Mouse (Mus musculus) cerebellum, adult 9-10 months (tissue): ENCODE measurements around the gene Tex10.
"Not testable (repeated sequence)": the region's sequence is repeated elsewhere in the genome, so short reads cannot be mapped to it uniquely, and the experiment has no call there.

Experiments used
- DNase-seq: peaks from one replicate; pipeline ENCODE4 v3.0.0; 2022

Gene Tex10

DNA sequence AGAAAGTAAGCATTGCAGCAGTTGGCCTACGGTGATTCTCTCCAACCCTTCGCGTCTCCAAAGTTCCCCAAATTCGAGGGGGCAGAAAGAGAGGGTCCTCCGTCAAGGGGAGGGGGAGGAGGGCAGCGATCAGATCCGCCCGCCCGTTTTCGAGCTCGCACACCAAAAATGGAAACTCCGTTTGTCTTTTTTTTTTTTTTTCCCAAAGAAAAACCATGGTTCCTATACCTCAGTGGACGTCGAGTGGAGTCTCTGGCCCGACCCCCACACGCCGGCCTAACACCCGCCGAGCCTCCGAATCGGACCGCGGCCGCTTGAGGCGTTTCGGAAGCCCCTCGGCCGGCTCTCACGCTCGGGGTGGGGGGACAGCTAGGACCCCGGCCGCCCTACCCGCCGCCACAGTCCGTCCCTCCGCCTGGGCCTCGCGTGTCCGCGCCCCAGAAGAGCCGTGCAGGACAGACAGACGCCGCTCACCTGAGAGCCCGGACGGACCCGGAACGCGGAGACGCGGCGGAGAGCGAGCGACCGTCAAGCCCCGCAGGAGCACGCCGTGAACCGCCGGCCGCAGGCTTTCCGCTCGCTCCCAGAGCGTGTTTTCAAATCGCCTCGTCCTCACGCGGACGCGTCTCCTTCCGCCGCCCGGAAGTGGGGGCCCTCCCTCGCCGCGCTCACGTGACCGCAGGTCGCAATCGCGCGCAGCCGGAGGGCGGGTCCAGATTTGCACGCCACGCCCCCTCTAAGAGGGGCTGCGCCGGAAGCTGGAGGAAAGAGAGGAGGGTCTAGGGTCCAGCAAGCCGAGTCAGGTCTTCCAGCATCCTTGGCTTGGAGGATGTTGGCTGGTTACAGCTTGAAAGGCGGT is at the start of gene Tex10:
Gene Tex10, minus strand, starts transcription at position 668 of the 859 bp plus-strand sequence.
- DNase-seq = peak; percentile 81

DNA sequence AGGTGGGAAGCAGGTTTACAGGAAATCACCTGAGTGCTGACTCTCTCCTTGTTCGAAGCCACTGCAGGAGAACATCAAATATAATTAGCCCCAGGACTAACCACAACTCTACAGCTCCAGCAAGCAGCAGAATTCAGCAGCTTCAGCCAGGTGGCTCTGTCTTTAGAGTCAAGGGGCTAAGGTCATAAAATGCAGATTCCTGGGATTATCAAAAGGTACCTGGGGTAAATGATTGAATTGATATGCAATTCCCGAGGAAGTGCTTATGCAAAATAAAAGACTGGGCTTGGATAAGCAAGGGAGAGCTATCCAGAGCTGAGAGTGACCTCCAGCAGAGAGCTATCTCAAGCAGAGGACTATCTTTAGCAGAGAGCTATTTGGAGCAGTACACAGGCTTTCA is 37.6 kb upstream of the Tex10 start:
- no peak for DNase-seq

DNA sequence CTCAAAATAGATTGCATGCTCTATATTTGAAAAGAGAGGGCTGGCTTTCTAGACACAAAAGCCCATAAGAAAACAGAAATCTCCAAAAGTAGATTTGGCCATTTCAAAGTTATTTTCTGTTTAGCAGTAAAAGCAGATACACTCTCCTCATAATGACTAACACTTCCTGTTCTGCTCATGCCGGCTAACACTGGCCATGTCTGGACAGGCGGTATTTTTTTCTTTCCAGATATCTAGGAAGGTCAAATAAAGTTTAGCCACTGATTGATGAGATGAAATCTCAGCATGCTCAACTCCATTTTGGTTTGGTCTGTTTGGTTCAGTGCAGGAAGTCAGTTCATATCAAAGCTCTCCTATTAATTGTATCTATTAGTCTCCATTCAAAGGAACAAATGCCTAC is 19.3 kb upstream of the Tex10 start:
- DNase-seq = no peak

DNA sequence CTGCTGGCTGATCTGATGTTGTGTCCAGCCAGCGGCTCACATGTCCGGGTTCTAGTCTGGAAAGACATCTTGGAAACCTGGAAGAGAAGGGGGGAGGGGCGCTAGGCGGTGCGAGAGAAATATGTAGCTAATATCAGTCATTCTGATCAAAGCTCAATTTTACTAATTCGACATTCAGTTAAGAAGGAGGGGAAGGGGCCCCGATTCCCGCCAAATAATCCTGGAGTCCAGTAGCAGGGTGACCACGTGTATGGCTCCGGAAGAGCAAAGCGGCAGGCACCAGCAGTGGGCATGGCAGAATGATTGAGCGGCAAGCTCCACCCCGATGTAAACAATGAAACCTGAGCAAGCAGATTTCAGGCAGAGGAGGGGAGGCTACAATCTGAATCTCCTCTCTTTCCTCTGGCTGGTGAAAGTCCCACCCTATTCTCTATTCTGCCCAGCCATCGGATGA is 18.1 kb upstream of the Tex10 start:
- no peak for DNase-seq

DNA sequence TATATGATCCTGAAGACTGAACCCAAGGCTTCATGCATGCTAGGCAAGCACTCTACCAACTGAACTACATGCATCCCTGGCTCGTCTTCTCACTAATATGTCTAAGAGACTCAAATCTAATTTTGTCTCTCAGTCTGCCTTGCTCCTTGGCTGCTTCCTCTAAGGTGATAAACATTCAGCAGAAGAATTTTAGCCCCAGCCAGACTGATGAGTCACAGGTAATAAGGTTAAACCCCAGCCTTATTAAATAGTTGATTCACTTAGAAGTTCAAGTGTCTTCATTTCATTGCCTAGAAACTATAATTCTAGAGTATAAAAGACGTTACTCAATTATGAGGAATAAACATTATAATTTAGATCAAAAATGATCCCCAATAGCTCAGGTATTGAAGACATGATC is 15.7 kb upstream of the Tex10 start:
- DNase-seq = no peak

DNA sequence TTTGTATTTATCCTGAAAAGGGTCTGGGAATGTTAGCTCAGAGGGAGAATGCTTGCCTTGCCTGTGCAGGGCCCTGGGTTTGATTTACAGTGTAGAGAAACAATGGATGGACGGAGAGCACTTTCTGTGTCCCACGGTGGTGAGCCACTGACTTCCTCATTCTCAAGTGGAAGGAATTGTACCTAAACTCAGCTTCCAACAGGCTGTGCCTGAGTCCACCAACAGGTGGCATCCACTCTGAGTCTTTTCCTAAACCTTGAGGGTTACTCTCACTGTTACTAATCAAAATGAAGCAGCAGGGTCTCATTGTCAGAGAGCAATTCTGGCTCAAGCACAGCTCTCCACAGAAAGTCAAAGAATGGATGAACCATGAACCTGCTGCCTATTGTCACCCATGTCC is 8.0 kb upstream of the Tex10 start:
- DNase-seq = no peak

DNA sequence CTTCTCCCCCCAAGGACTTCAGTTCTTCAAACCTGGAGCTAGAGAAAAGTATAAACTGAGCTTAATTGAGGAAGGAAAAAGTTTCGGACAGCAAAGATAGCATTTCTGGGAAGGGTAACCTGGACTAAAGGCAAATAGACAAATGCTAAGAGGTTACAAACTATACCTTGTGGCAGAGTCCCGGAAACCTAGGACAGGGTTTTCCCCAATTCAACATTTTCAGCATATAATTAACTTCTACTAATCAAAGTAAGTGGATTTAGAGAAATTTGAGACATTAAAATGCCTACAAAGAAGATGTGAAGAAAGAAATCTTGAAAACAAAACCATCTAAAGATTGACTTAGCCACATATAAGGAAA is 372 bp upstream of the Tex10 start:
- DNase-seq = no peak

DNA sequence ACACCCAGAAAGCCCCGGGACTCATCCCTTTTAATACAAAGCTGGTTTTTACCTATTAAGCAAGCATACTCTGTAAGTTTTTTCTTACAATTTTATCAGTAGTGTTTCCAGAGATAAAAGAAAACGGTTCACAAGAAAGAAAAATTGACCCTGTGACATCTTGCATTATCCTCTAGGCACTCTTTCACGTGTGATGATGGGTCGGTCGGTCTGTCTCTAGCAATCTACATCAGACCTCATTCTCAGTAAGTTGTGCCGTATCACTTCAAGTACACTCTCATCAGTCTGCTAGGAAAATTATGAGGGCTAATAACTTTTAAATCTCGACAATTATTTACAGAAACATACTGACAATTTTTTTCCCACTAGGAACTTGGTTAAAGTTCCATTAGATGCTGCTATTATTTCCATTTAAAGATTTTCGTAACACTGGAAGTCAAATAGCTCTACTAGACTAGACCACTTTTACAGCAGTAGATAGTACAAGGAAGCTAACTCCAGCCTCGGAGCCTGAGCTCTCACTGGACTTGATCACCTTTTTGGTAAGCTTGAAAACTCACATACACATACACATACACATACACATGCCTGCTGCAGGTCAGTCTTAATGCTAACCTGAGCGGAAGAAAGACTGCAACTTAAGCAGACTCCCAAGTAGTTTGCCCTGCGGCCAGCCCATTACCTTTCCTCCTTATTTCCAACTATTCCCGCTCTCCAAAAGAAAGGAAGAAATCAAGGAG is 1.0 kb downstream of the Tex10 start:
- peak; percentile 18 for DNase-seq

DNA sequence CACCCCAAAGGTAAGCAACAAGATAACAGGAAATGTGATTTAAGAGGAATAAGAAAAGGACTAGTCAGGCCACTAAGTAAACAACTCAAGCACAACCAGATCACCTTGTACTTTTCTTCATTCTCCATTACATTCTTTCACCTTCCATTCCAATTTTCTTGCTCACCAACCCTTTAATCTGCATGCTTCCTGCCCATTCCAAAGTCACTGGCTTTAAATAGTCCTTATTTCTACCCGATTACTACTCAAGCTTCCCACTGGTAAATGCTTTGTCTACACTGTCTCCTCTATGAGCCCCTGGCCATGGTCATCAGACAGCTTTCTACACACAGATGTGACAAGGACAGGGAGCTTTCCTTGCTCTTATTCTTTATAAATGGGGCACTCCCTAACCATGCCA is 2.3 kb downstream of the Tex10 start:
- DNase-seq = no peak

DNA sequence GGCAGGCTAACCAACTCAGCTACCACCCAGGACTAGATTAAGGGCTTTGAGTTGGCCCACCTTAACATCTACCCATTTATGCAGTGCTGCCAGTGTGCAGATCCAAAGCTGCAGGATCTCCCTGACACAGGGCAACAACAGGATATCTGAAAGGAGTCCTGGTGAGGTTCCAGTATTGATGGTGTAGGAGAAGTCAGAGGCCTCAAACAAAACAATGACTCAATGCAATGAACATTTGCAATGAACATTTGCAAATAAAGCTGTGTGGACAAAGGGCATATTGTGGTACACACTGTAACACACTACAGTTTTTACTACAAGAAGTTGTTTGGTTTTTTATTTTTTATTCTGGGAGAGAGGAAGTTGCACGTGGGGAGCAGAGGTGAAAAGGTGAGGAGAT is 12.2 kb downstream of the Tex10 start:
- DNase-seq = no peak

DNA sequence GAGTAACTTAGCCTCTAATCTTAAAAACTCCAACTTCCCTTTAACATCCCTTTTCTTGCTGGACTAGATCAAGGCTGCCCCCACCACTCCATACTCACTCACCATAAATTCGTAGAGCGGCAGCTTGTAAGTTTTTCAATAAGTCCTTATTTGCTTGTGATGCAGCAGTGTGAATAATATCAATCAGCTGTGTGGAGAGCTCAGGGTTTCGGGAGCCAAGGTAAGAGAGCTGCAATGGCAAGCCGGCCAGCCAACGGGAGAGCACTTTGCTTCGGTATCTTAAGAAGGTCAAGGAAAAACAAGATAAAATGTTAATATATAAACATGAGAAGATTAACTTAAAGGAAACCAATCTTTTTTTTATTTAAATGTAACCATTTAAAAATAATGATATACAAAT is 14.8 kb downstream of the Tex10 start:
- no peak for DNase-seq

DNA sequence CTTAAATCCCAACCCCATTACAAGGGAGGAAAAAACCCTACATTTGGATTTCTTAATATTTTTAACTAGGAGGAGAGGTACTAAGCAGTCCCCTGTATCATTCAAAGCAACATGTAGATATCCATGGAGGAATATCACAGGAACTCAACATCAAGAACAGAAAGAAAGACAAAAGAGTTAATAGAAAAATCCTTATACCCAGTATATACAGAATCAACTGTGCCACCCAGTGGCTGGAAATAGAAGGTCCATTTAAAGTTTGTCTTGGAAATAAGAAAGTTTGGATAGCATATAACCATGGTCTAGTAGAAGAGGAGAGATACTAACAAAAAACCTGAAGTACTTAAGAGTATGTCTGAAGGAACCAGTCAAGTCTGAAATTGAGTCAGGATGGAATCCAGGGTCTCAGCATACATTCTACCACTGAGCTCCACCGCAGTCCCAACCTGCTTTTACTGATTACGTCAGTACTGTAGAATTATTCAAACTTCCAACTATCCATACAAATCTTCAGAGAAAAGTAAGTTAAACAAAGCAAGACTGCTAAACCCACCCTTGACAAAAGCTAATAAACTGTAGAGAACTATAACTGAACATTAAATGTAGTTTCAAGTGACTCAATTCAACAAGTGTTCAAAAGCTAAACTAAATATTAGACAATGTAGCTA is 19.0 kb downstream of the Tex10 start:
- no peak for DNase-seq

DNA sequence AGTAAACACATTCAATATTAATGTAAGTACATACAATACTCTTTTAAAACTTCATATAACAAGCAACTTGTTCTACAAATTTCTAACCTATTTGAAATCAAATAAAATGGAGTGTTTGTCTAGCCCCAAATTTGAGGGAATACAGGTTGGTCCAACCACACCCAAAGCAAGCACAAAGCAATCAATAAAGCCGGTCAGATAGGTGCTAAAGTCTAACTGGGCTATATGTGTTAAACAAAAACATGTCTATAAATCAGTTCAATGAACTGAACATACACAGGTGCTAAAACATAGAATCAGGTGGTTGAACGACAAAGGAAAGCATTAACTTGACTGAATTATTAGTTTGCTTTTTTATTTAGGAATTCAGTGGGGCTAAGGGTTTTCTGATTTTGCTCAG is 45.2 kb downstream of the Tex10 start:
- no peak for DNase-seq

DNA sequence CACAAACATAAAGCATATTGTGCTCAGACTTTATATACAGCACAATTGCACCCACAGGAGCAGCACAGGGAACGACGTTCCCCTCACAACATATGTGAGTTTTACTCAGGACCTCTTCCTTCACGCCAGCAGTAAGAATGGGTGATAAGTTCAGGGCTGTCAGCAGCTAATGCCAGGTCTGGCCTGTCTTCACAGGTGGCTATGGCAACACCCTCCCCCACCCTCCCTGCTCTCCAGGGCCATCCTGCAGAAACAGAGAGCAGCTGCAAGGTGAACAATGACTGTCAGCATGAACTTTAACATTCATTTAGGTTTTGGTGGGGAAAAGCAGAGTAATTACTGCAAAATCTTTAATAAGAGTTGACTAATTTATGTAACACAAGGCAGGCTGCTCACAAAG is 45.8 kb downstream of the Tex10 start:
- no peak for DNase-seq

DNA sequence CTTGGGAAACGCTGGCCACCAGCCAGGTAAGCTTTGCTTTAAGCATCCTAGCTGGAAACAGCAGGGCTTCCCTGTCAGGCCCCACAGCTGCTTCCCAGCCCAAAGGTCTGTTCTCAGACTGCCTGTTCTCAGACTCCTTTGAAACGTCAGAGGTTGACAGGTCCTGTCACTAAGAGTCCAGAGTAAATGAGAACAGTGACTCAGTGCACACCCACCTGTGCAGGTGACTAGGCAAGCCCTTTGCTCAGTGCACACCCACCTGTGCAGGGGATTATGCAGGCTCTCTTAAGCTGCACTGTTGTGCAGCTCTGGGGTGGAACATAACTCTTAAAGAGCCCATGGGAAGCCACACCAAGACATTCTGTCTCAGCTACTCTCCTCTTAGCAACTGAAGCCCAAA is 49.5 kb downstream of the Tex10 start:
- no peak for DNase-seq

DNA sequence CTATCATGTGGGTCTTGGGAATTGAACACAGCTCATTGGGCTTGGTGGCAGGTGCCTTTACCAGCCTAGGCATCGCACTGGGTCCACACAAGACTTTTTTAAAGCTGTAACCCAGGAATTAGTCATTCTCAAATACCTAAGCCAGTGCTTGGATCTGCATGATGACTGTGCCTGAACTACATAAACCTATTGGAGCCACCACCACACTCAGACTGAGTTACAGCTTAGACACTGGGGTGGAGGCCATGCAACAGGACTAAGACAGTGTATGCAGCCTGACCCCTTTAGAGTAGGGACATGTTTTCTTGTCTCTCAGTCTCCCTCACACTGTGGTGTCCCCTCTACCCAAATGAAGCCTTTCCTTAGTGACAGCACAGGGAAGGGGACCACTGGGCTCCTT is 50.6 kb downstream of the Tex10 start:
- DNase-seq = no peak

DNA sequence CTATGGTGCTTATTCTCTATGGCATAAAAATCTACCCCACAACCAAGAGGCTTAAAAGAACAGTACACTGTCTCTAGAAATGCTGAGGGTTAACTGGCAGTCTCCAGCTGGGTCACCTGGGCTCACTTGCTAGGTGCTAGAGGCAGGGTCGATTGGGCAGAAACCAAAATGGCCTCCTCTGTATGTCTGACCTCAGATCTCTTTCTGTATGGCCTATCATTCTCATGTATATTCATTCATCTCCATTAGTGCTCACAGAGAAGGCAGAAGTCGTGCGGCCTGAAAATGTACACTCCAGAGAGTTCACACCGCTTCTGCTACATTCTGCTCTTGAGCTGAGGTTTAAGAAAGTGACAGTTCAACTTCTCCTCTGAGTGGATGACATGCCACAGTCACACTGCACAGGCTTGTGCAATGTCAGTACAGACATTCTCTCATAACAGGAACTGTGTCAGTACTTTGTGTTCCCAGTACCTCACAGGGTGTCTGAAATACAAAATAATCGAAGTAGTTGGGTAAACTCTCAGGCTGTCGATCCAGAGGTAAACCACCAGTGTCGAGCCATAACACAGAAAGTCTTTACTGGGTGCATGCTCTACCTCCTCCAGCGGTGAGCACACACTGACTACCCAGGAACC is 54.3 kb downstream of the Tex10 start:
- no peak for DNase-seq

DNA sequence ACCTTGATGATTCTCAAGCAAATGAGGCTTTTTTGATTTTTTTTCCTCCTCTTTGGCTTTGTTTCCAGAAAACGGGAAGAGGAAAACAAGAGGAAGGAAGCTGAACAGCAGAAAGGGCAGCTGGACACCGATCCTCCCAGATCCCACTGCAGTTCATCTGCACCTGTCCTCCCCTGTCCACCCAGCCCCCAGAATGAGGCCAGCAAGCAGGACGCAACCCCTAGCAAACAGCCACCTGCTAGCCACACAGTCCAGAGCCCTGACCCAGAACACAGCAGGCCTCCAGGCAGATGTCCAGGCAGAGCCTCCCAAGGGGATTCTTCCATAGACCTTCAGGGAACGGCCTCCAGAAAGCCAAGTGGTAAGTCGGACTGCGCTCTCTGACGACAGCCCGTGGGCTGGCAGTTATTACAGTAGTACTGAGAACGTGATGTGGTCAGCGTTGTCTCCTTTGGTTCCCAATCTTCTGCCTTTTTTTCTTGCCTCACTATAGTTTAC is 57.4 kb downstream of the Tex10 start:
- DNase-seq = peak; percentile 15

DNA sequence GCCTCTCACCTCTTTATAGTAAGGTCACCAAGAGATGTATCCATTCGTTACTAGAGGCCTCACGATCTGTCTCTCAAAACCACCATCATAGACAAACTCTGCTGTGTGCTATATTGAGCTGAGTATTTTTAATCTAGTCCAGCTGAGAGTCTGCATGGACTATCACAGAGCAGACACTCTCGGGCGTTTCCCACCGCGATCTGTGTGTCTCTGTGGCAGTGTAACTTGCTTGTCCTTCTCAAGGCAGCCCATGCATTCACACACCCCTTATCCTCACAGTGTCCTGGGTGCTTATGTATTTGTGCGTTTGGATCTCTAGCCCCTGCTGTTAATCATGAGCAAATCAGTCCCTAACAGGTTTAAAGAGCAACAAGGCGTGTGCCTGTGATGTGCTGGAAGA is 59.8 kb downstream of the Tex10 start:
- no peak for DNase-seq

DNA sequence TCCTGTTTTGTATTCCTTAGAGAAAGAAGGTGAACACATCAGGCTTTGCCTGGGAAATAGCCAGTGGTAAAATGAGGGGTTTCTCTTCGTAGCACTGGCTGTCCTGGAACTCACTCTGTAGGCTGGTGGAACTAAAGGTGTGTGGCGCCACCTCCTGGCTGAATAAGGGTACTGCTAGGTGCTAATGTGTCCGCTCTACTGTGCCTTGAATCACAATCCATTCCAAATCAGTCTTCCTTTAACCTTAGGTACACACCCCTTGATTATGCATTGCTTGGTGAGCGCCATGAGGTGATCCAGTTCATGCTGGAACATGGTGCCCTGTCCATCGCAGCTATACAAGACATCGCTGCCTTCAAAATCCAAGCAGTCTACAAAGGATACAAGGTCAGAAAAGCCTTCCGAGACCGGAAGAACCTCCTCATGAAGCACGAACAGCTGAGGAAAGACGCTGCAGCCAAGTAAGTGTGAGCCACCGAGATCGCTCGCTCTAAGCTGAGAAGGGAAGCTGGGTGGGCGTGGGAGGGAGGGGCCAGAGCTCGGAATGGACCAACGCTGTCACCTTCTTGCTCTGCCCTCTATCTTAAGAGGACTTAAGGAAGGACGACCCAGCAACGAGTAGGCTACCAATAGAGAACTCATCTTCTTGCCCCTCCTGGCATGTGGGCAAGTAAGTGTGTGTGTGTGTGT is 65.8 kb downstream of the Tex10 start:
- DNase-seq = peak; percentile 42

DNA sequence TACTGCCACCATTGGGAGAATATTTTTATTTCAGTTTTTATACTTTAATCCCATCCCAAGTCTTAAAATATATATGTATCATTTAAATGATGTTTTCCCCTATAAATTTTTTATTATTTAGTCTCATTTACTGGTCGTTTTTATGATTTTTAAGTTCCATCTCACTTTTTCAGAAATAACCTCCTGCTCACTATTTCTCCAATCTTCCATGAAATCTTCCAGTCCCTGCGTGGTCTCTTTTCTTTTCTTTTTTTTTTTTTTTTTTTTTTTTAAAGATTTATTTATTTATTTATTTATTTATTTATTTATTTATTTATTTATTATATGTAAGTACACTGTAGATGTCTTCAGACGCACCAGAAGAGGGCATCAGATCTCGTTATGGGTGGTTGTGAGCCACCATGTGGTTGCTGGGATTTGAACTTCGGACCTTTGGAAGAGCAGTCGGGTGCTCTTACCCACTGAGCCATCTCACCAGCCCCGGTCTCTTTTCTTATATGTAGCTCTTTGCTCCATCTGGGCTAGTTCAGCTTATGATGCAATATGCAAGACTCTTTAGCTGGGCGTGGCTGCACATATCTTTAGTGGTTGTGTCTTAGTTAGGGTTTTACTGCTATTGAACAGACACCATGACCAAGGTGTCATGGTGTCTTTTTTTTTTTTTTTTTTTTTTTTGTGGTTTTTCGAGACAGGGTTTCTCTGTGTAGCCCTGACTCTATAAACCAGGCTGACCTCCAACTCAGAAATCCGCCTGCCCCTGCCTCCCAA is 67.4 kb downstream of the Tex10 start:
- DNase-seq = not testable (repeated sequence)
